Mouse (Mus musculus): ENCODE data around the gene Cc2d1a.

DNA sequence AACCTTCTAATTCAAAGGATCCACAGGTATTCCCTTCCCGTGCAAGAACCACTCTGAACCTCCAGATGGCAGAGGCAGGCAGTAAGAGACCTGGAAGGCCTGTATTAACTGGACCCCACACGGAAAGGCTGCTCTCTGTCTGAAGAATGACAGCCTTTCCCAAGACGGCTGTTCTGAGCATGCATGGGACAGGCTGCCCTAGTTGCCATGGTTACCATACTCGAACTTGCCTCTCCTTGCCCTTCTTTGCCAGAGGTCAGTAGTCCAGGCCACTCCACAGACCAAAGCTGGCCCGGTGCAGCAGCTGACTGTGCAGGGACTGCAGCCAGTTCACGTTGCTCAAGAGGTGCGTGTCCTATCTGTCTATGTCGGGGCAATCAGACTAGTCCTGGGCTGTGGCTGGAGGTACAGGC lies 63.9 kb downstream of the Cc2d1a start:
- TF ChIP-seq CTCF (IDR thresholded peaks at IDR 0.05; ENCODE audit: borderline replicate concordance, extremely low read depth, insufficient read depth, insufficient read length): peak; percentile 31; the same call in 1 of the 2 replicates
- TF ChIP-seq POLR2A (IDR thresholded peaks at IDR 0.05; ENCODE audit: borderline replicate concordance, extremely low read depth, insufficient read depth, insufficient read length, poor library complexity, severe bottlenecking): no peak

Data from brain, embryonic 14.5 days (tissue).